Mouse (Mus musculus) embryonic facial prominence, embryonic 10.5 days (tissue): ENCODE measurements around the gene Isyna1. TPM values are rescaled to one million over a fixed set of nuclear protein-coding genes. Genes with fewer than 3 reads are reported as not detected.

Experiments used
- DNase-seq: peaks from one replicate; pipeline ENCODE4 v3.0.0-alpha.2; 2017; ENCODE audit warnings: low spot score
- H3K27ac ChIP-seq: fragments of 300-500 bp; sonication (generic); replicated peaks from 2 replicates; pipeline ENCODE4 v1.5.1; 2016; ENCODE audit warnings: mild to moderate bottlenecking
- H3K27me3 ChIP-seq: fragments of 300-500 bp; sonication (generic); replicated peaks from 2 replicates; pipeline ENCODE4 v1.6.1; 2016; ENCODE audit warnings: low read depth, mild to moderate bottlenecking; ENCODE audit not compliant: poor library complexity, severe bottlenecking
- H3K36me3 ChIP-seq: fragments of 300-500 bp; sonication (generic); replicated peaks from 2 replicates; pipeline ENCODE4 v1.6.1; 2016; ENCODE audit warnings: mild to moderate bottlenecking, moderate library complexity
- H3K4me1 ChIP-seq: fragments of 300-500 bp; sonication (generic); 2 replicates; pipeline ENCODE4 v1.6.1; 2016
- H3K4me3 ChIP-seq: fragments of 300-500 bp; sonication (generic); 2 replicates; pipeline ENCODE4 v1.5.1; 2016; ENCODE audit warnings: mild to moderate bottlenecking, moderate library complexity
- H3K9me3 ChIP-seq: fragments of 300-500 bp; sonication (generic); 2 replicates; pipeline ENCODE4 v1.6.1; 2016; ENCODE audit warnings: mild to moderate bottlenecking
- WGBS: fragments of 180-500 bp; shearing (Covaris S2); methylation state at CpG from one replicate; pipeline ENCODE4 v1.1.7; 2016; 5-methylcytosine and 5-hydroxymethylcytosine counted together
- polyA plus RNA-seq: library from polyadenylated mRNA; unstranded; fragments of >200 nt; fragmentation: Nextera tagmentation; extraction: Ambion mirVana; gene quantifications from 2 replicates; pipeline ENCODE4 v1.2.1, GENCODE M21; 2016

Gene Isyna1
- polyA plus RNA-seq, 1 experiment from 2014 or later, result 187 TPM

DNA sequence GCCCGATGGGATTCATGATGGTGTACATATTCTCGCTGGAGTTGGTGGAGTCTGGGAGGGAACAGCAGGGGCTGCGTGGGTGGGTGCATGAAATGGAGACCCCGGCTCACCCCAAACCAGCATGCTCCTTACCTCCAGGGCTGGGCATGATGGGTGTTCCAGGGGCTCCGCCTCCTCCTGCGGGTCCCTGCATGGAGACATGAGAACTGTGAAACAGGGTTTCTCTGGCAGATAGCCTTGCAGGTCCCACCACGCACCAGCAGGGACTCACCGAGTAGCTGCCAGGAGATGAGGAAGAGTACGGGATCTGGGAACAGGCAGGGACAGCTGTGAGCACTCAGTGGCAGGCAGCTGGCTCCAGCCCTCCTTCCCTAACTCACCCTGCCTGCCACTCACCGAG, 4.5 kb downstream of the Isyna1 start:
- Histone ChIP-seq H3K27me3 (peaks cover 40% of the 10 kb centered on the region), H3K27ac (peak overlapping the region; percentile 81), H3K4me1 (peaks cover 82% of the 10 kb centered on the region), H3K4me3 (peak overlapping the region; percentile 64), H3K36me3 (peaks cover 68% of the 10 kb centered on the region), H3K9me3 (peaks cover 12% of the 10 kb centered on the region; the same call in 1 of the 2 replicates)
- peak; percentile 68 for DNase-seq
- 22% methylated on average over 10 of the region's 10 CpGs for WGBS

DNA sequence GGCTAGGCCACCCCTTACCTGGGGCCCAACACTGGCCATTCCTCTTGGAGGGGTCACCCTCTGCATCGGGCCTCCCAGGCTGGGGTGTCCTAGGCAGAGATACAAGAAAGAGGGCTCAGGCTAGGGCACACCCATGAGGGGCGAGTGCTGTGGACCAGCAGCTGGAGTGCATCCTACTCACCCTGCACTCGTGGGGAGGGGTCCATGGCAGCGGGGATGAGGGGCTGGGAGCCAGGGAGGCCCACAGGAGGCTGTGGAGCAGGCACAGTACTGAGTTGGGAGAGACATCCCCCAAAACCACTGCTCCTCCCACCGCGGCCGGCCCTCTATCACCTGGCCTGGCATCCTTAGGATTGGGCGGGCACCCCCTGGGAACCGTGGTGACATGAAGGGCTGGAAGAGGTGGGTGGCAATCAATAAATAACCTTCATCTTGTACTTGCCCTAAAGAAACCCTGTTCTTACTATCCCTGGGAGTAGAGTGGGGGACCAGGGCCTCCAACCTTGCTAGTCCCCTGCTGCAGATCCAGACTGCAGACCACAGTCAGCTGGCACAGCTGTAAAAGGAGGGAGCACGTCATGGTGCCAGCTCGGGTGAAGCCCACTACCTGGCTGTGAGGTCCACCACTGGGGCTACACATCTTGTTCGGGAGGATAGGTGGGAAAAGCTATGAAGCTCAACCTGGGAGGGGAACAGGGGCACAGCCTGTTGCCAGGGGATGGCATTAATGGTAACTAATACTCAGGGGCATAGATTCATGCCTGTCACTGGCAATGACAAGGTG, 5.5 kb downstream of the Isyna1 start:
- Histone ChIP-seq H3K36me3 (peaks cover 78% of the 10 kb centered on the region), H3K27ac (peak overlapping the region; percentile 81), H3K4me3 (peak overlapping the region; percentile 52), H3K4me1 (peaks cover 81% of the 10 kb centered on the region), H3K9me3 (peaks cover 12% of the 10 kb centered on the region; the same call in 1 of the 2 replicates), H3K27me3 (peaks cover 40% of the 10 kb centered on the region)
- 87% methylated on average over 12 of the region's 12 CpGs for WGBS
- no peak for DNase-seq

DNA sequence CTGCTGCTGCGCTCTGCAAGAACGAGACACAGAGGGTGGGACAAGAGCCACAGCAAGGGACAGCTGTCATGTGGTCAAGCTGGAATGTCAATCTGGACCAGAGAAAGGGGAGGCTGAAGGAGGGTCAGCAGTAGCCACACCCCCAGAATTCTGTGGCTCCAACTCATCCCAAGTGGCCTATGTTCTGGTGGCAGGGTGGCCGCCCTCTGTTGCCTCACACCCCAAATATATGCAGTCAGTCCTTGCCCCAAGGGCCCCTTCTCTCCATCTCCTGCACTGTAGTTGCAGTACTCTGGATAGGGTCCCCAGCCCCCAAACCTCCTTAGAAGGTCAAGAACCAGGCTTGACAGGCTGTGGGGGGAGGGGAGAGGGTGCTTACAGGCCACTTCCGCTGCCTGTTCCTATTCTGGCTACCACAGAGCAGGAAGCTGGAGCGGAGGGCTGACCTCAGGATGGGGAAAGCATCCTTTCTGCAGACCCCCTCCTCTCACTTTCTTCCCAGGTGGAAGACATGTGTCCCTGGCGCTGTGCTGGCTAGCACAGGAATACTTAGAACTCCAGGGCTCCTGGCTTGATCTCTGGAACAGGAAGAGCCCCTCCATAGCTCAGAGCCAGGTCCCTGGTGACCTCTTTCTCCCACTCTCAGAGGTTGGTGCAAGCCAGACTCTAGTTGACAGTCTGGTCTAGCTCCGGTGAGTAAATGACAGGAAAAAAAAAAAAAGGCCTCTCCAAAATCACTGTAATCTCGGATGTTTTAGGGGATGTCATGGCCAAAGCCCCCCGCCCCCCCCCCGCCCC, 6.5 kb downstream of the Isyna1 start:
- H3K36me3 ChIP-seq, result peaks cover 79% of the 10 kb centered on the region
- peak; percentile 71 for DNase-seq
- peak overlapping the region; percentile 52 for H3K4me3 ChIP-seq
- peaks cover 12% of the 10 kb centered on the region; the same call in 1 of the 2 replicates for H3K9me3 ChIP-seq
- peaks cover 34% of the 10 kb centered on the region for H3K27me3 ChIP-seq
- 11% methylated on average over 10 of the region's 10 CpGs for WGBS
- H3K4me1 ChIP-seq, result peaks cover 79% of the 10 kb centered on the region
- peak overlapping the region; percentile 81 for H3K27ac ChIP-seq

DNA sequence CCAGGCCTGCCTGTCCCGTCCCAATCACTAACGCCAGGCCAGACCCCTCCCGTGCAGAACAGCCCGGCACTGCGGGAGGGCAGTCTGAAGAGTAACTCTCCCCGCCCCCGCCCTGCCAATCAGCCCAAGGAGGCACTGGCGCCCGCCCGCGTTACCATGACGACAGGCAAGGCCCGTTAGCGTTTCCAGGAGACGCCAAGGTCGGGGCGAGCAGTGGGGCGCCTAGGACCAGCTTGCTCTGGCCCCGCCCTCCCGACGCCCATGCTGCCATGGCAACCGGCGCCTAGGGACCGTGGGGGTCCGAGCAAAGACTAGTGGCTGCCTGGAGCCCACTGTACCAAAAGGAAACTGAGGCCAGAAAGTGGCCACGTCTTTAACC, 7.1 kb downstream of the Isyna1 start:
- Histone ChIP-seq H3K27me3 (peaks cover 28% of the 10 kb centered on the region), H3K36me3 (peaks cover 73% of the 10 kb centered on the region), H3K4me3 (peak overlapping the region; percentile 52), H3K9me3 (peaks cover 12% of the 10 kb centered on the region; the same call in 1 of the 2 replicates), H3K4me1 (peaks cover 77% of the 10 kb centered on the region), H3K27ac (peak overlapping the region; percentile 81)
- peak; percentile 97 for DNase-seq
- WGBS, result 1% methylated on average over 26 of the region's 26 CpGs

DNA sequence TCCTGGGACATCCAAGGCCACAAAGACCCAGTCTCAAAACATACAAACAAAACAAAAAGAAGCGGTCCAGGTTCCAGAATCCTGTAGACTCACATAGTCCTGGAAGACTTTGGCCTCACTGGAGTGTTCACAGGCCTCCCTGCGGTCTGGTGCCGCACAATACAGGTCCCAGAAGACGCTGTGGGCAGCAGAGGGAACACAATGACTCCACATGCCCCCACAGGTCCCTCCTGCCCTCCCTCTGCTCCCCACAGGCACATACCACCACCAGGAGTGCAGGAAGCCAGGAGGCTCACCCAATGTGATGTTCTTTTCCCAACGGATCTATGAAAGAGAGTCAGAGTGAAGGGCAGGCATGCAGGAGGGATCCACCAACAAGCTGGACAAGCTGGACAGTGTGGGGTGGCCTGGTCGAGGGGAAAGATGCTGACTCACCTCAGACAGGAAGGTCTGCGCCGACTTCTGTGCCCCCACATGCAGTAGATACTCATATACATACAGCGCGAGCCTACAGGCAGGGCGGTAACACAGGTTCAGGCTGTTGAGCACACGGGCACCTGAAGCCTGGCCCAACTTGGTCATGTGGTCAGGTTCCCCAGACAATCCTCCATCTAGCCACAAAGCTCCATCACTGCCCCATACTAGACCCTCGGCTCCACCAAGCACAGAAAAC, 8.1 kb downstream of the Isyna1 start:
- WGBS, result 92% methylated on average over 13 of the region's 13 CpGs
- Histone ChIP-seq H3K4me3 (0 out of 2 replicates have a peak overlapping the region, but pooled peaks have one; percentile 4), H3K27ac (peak overlapping the region; percentile 81), H3K27me3 (peaks cover 18% of the 10 kb centered on the region; the same call in 1 of the 2 replicates), H3K4me1 (peaks cover 77% of the 10 kb centered on the region), H3K9me3 (peaks cover 12% of the 10 kb centered on the region; the same call in 1 of the 2 replicates), H3K36me3 (peaks cover 63% of the 10 kb centered on the region)
- DNase-seq, result no peak

DNA sequence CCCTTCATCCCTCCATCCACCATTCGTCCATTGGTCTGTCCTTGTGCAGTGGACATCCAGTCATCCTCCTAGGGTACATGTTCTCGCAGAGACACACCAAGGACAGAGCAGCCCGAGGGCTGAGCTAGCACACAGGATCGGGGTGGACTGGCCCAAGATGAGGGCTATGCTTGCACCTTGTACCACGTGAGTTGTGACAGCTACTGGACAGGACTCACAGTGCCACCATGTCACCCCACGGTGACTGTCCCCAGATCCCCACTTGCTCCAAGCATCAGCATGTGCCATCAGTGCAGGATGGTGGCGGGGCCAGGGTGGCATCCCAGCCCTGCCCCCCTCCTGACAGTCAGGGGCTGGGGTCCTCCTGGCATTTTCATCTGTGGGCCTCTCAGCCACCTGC, 10.4 kb downstream of the Isyna1 start:
- Histone ChIP-seq H3K4me1 (peaks cover 77% of the 10 kb centered on the region), H3K27me3 (peaks cover 2% of the 10 kb centered on the region; the same call in 1 of the 2 replicates), H3K36me3 (peaks cover 45% of the 10 kb centered on the region), H3K4me3 (peak overlapping the region; percentile 14; the same call in 1 of the 2 replicates), H3K9me3 (peaks cover 12% of the 10 kb centered on the region; the same call in 1 of the 2 replicates), H3K27ac (peak overlapping the region; percentile 5; the same call in 1 of the 2 replicates)
- DNase-seq, result no peak
- 87% methylated on average over 7 of the region's 7 CpGs for WGBS

DNA sequence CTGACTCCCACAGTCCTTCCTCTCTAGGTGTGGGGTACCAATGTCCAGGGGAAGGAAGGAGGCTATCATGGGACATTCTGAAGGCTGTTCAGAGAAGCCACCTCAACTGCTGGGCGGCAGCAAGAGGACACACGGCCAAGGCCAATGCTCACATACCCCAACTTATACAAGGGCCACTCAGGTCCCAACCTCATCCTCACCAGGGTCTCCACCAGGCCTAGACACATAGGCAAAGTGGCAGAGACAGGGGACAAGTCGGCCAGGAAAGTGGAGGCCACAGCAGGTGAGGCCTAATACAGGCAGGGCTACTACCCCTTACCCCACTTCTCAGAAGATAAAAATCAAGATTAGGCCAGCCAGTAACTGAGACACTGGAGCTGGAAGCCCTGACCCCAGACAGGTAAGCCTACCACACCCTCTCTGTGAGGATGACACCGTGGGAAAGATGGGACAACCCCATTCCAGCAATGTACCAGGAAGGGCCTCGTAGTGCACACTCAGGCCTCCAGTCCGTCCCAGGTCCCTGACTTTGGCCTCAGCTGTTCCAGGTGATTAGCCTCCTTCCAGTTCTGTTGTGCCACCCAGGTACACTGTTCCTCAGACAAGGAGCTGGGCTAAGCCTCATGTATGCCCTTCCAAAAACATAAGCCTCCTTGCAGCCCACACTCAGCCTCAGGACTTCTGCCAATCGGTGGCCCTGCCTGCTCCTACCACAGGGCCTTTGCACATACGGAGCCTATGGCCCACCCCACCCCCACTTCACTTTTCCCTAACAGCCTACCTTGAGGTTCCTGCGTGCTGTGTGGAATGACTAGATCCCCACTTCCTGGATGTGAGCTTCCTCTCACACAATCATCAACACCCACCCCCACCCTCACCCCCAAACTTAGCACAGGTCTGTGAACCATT, 12.0 kb downstream of the Isyna1 start:
- Histone ChIP-seq H3K27ac (no peak overlapping the region; the same call in 1 of the 2 replicates), H3K36me3 (peaks cover 39% of the 10 kb centered on the region), H3K4me1 (peaks cover 77% of the 10 kb centered on the region), H3K27me3 (no peaks in the 10 kb centered on the region), H3K4me3 (peak overlapping the region; percentile 89), H3K9me3 (peaks cover 12% of the 10 kb centered on the region; the same call in 1 of the 2 replicates)
- 89% methylated on average over 9 of the region's 9 CpGs for WGBS
- no peak for DNase-seq

DNA sequence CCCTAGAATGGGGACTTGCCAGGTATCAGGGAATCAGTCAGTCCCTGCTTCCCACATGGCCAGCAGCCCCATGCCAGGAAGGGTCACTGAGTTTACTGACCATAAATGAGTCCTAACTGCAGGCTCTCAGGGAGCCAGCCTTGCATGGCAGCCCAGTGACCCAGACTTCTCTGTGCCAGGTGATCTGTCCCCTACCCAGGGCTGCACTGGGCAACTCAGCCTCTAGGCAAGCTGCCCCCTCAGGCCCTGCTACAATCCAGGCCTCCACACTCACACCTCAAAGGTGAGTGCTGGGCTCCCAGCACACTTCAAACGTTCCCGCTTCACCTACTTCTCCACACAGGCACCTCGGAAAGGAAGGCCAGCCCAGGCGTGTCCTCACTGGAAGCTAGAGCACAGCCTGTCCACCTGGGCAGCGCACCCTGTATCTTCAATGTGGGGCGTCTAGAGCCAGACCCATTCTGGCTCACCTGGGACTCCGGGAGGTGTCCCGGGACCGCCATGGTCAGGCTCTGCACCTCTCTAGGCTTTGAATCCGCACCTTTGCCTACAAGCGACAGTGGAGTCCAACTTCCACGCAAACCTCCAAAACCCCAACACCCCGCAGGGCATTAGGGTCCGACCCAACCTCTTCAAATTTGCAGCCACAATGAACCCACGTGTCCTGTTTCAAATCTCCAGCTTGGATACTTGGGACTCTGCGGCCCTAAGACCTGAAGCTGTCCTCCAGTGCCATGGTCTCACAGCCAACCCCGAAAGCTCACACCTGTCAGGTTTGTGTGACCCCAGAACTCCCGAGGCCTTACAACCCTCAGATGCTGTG, 12.8 kb downstream of the Isyna1 start:
- H3K4me1 ChIP-seq, result peaks cover 77% of the 10 kb centered on the region

DNA sequence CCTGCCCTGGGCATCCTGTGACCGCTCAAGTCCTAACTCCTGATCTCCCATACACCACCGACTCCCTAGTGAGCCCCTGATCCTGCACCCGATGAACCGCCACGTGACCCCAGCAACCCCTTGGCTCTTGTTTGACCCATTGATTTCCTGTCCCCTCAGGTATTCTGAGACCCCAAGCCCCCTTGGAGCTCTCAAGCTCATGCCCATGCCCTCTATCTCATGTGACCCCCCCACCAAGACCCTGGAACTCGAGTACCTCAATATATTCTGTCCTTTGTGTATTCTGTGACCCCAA, 13.4 kb downstream of the Isyna1 start:
- H3K4me1 ChIP-seq, result peaks cover 77% of the 10 kb centered on the region

More for the DNA sequence above, 12.8 kb downstream of the Isyna1 start:
- WGBS, result 62% methylated on average over 18 of the region's 18 CpGs
- peak overlapping the region; percentile 89 for H3K4me3 ChIP-seq
- no peaks in the 10 kb centered on the region for H3K27me3 ChIP-seq
- peak overlapping the region; percentile 97 for H3K27ac ChIP-seq
- peaks cover 8% of the 10 kb centered on the region; the same call in 1 of the 2 replicates for H3K9me3 ChIP-seq
- no peak for DNase-seq
- peaks cover 35% of the 10 kb centered on the region for H3K36me3 ChIP-seq

DNA sequence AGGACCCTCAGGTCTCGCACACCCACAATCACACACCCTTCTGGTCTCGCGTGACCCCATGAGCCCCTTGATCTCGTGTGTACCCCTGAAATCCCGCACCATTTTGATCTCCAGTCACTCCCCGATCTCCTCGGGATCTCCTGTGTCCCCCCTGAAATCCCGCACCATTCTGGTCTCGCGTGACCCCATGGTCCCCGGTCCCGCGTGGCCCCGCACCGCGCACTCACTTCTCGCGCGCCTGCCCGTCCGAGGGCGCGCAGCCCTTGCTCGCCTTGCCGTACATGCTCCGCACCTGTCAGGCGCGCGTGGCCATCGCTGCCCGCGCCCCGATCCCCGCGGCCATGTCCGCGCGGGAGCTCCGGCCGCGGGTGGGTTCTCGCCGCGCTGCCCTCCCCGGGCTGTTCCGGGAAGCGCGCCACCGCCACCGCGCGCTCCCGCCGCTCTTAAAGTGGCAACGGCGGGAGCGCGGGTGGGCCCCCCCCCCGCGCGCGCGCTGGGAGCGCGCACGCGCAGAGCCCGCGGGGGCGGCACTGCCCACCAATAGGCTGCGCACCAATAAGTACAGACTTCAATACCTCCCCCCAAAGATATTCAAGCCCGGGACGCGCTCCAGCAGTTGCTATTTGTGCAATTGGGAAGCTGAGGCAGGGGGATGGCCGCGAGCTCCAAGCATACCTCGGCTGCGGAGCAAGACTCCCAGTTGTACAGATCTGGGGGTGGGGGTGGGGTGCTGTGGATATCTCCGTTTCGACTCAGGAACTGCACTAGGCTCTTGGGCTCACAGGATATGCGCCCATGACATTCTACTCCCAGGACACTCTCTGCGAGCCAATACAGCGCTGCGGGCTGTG, 13.9 kb downstream of the Isyna1 start:
- 2% methylated on average over 84 of the region's 84 CpGs for WGBS
- peaks cover 77% of the 10 kb centered on the region for H3K4me1 ChIP-seq
- H3K27ac ChIP-seq, result peak overlapping the region; percentile 97
- H3K27me3 ChIP-seq, result no peaks in the 10 kb centered on the region
- H3K4me3 ChIP-seq, result peak overlapping the region; percentile 89
- 0 out of 2 replicates have a peak, but pooled peaks cover 3% of the 10 kb centered on the region for H3K9me3 ChIP-seq
- peaks cover 24% of the 10 kb centered on the region for H3K36me3 ChIP-seq
- peak; percentile 78 for DNase-seq

More for the DNA sequence above, 13.4 kb downstream of the Isyna1 start:
- H3K9me3 ChIP-seq, result peaks cover 5% of the 10 kb centered on the region; the same call in 1 of the 2 replicates
- 33% methylated on average over 6 of the region's 6 CpGs for WGBS
- H3K36me3 ChIP-seq, result peaks cover 29% of the 10 kb centered on the region
- no peak for DNase-seq
- H3K27ac ChIP-seq, result peak overlapping the region; percentile 97
- H3K4me3 ChIP-seq, result peak overlapping the region; percentile 89
- no peaks in the 10 kb centered on the region for H3K27me3 ChIP-seq
